Mouse (Mus musculus) CH12.LX (cell line): ENCODE results near the gene Timm17a. TPM values are rescaled to one million over a fixed set of nuclear protein-coding genes. Genes with fewer than 3 reads are reported as not detected.
A peak's percentile ranks its signal among the peaks of the same experiment; 100 is the strongest.

Experiments used
- DNase-seq: peaks from one replicate; pipeline ENCODE4 v3.0.0-alpha.2; 2013; ENCODE audit errors: extremely low read depth
- H3K27ac ChIP-seq: 2 replicates; pipeline ENCODE4 v1.5.1; 2012; ENCODE audit warnings: low read depth, mild to moderate bottlenecking, control low read depth, moderate library complexity; ENCODE audit not compliant: insufficient read depth
- H3K27me3 ChIP-seq: replicated peaks from 2 replicates; pipeline ENCODE3; 2012; ENCODE audit warnings: inconsistent platforms
- H3K36me3 ChIP-seq, 2 experiments: replicated peaks in 1 of 2; 2 replicates each; pipeline versions ENCODE3 to v1.6.1; 2012; ENCODE audit warnings: inconsistent platforms in 1 of 2, low read length in 1 of 2, mild to moderate bottlenecking in 1 of 2, mixed read lengths in 1 of 2, moderate library complexity in 1 of 2; ENCODE audit not compliant: control insufficient read depth in 1 of 2, insufficient read depth in 1 of 2
- H3K4me1 ChIP-seq, 2 experiments: 2 replicates each; pipeline ENCODE4 v1.6.1; 2012; ENCODE audit warnings: inconsistent platforms in 1 of 2, moderate library complexity in 1 of 2; ENCODE audit not compliant: insufficient read depth in 2 of 2, control insufficient read depth in 1 of 2
- H3K4me2 ChIP-seq: 2 replicates; pipeline ENCODE4 v1.6.1; 2012; ENCODE audit warnings: low read depth, mild to moderate bottlenecking, control low read depth; ENCODE audit not compliant: poor library complexity, insufficient read depth, severe bottlenecking
- H3K4me3 ChIP-seq, 3 experiments: fragments of 150-350 bp in 1 of 3; sonication (generic) in 1 of 3; replicated peaks in 1 of 3; 2 replicates each; pipeline versions ENCODE3 to v1.5.1; 2011 to 2012; ENCODE audit warnings: low read depth in 2 of 3, low read length in 2 of 3, mild to moderate bottlenecking in 2 of 3, moderate library complexity in 2 of 3, control low read depth in 1 of 3, improper control_type of control experiment in 1 of 3, inconsistent platforms in 1 of 3, mixed read lengths in 1 of 3; ENCODE audit not compliant: poor library complexity in 1 of 3
- H3K79me2 ChIP-seq: replicated peaks from 2 replicates; pipeline ENCODE4 v1.6.1; 2012; ENCODE audit warnings: mild to moderate bottlenecking, moderate library complexity; ENCODE audit not compliant: control insufficient read depth, poor library complexity, insufficient read depth, severe bottlenecking; ENCODE audit errors: extremely low read depth
- H3K9ac ChIP-seq: 2 replicates; pipeline ENCODE4 v1.6.1; 2012; ENCODE audit warnings: low read depth, mild to moderate bottlenecking, control low read depth, moderate library complexity; ENCODE audit not compliant: insufficient read depth
- H3K9me3 ChIP-seq: replicated peaks from 2 replicates; pipeline ENCODE3; 2012; ENCODE audit warnings: low read length, inconsistent platforms, mixed read lengths
- BHLHE40 ChIP-seq: IDR thresholded peaks from 2 replicates; pipeline ENCODE4 v1.6.1; 2011; ENCODE audit warnings: mild to moderate bottlenecking, low read depth, low read length, improper control_type of control experiment
- CHD2 ChIP-seq: IDR thresholded peaks from 2 replicates; pipeline ENCODE4 v1.6.1; 2011; ENCODE audit warnings: low read length, improper control_type of control experiment
- ELF1 ChIP-seq: IDR thresholded peaks from 2 replicates; pipeline ENCODE4 v1.6.1; 2014; ENCODE audit warnings: low read depth, mild to moderate bottlenecking, inconsistent platforms, low read length, improper control_type of control experiment
- EP300 ChIP-seq: IDR thresholded peaks from 2 replicates; pipeline ENCODE4 v1.6.1; 2011; ENCODE audit warnings: low read length, improper control_type of control experiment
- GABPA ChIP-seq: IDR thresholded peaks from 2 replicates; pipeline ENCODE4 v1.6.1; 2012; ENCODE audit warnings: low read depth, low read length, improper control_type of control experiment, inconsistent platforms; ENCODE audit not compliant: insufficient replicate concordance
- HCFC1 ChIP-seq: IDR thresholded peaks from 2 replicates; pipeline ENCODE4 v1.6.1; 2012; ENCODE audit warnings: low read depth, mild to moderate bottlenecking, inconsistent platforms, low read length, improper control_type of control experiment
- IRF4 ChIP-seq: IDR thresholded peaks from 2 replicates; pipeline ENCODE4 v1.6.1; 2014; ENCODE audit warnings: low read depth, mild to moderate bottlenecking, inconsistent platforms, low read length, improper control_type of control experiment
- JUN ChIP-seq: IDR thresholded peaks from 2 replicates; pipeline ENCODE4 v1.6.1; 2011; ENCODE audit warnings: low read depth, mild to moderate bottlenecking, low read length, improper control_type of control experiment, moderate library complexity; ENCODE audit not compliant: insufficient read depth
- KAT2A ChIP-seq: IDR thresholded peaks from 2 replicates; pipeline ENCODE4 v1.6.1; 2012; ENCODE audit warnings: low read length, improper control_type of control experiment, inconsistent platforms; ENCODE audit not compliant: insufficient replicate concordance
- MAFK ChIP-seq: IDR thresholded peaks from 2 replicates; pipeline ENCODE4 v1.6.1; 2011; ENCODE audit warnings: low read length, improper control_type of control experiment; ENCODE audit not compliant: insufficient replicate concordance
- MAX ChIP-seq: IDR thresholded peaks from 2 replicates; pipeline ENCODE4 v1.6.1; 2011; ENCODE audit warnings: low read length, improper control_type of control experiment
- MAZ ChIP-seq: IDR thresholded peaks from 2 replicates; pipeline ENCODE4 v1.6.1; 2012; ENCODE audit warnings: low read depth, mild to moderate bottlenecking, inconsistent platforms, low read length, improper control_type of control experiment, moderate library complexity
- MXI1 ChIP-seq: IDR thresholded peaks from 2 replicates; pipeline ENCODE4 v1.6.1; 2011; ENCODE audit warnings: mild to moderate bottlenecking, low read depth, low read length, improper control_type of control experiment
- NELFE ChIP-seq: IDR thresholded peaks from 2 replicates; pipeline ENCODE4 v1.6.1; 2011; ENCODE audit warnings: low read depth, low read length, improper control_type of control experiment
- POLR2A ChIP-seq: IDR thresholded peaks from 2 replicates; pipeline ENCODE4 v1.6.1; 2011; ENCODE audit warnings: low read depth, mild to moderate bottlenecking, improper control_type of control experiment, low read length
- POLR2AphosphoS2 ChIP-seq: IDR thresholded peaks from 2 replicates; pipeline ENCODE4 v1.6.1; 2011; ENCODE audit warnings: low read depth, low read length, improper control_type of control experiment
- RAD21 ChIP-seq: IDR thresholded peaks from 2 replicates; pipeline ENCODE4 v1.6.1; 2011; ENCODE audit warnings: low read depth, mild to moderate bottlenecking, low read length, improper control_type of control experiment, moderate library complexity
- RCOR1 ChIP-seq: conservative IDR thresholded peaks from 2 replicates; pipeline ENCODE4 v1.6.1; 2012; ENCODE audit warnings: low read depth, mild to moderate bottlenecking, inconsistent platforms, low read length, improper control_type of control experiment
- SIN3A ChIP-seq: IDR thresholded peaks from 2 replicates; pipeline ENCODE4 v1.6.1; 2012; ENCODE audit warnings: low read length, improper control_type of control experiment, inconsistent platforms
- TBP ChIP-seq: conservative IDR thresholded peaks from 2 replicates; pipeline ENCODE4 v1.6.1; 2011; ENCODE audit warnings: low read depth, low read length, improper control_type of control experiment
- UBTF ChIP-seq: IDR thresholded peaks from 2 replicates; pipeline ENCODE4 v1.6.1; 2012; ENCODE audit warnings: low read depth, mild to moderate bottlenecking, inconsistent platforms, low read length, improper control_type of control experiment, moderate library complexity
- USF2 ChIP-seq: conservative IDR thresholded peaks from 2 replicates; pipeline ENCODE4 v1.6.1; 2011; ENCODE audit warnings: low read depth, low read length, improper control_type of control experiment
- ZC3H11A ChIP-seq: IDR thresholded peaks from 2 replicates; pipeline ENCODE4 v1.6.1; 2012; ENCODE audit warnings: low read depth, mild to moderate bottlenecking, inconsistent platforms, low read length, improper control_type of control experiment
- ZKSCAN1 ChIP-seq: IDR thresholded peaks from 2 replicates; pipeline ENCODE4 v1.6.1; 2012; ENCODE audit warnings: low read depth, inconsistent platforms, low read length, improper control_type of control experiment, borderline replicate concordance
- ZMIZ1 ChIP-seq: IDR thresholded peaks from 2 replicates; pipeline ENCODE4 v1.6.1; 2012; ENCODE audit warnings: low read depth, mild to moderate bottlenecking, inconsistent platforms, low read length, improper control_type of control experiment
- ZNF384 ChIP-seq: IDR thresholded peaks from 2 replicates; pipeline ENCODE4 v1.6.1; 2012; ENCODE audit warnings: low read depth, low read length, improper control_type of control experiment, inconsistent platforms
- dilution Hi-C: fragments of 300-500 bp; cut with MboI; formaldehyde crosslinking; loops from 2 replicates; pipeline ENCODE4 v1.14.3; 2020; ENCODE audit warnings: low sequenced_read_pairs; ENCODE audit not compliant: extremely low pct_unique_long_range_greater_than_20kb, extremely low pct_ligation_motif_present
- in situ Hi-C: fragments of 300-500 bp; cut with MboI; formaldehyde crosslinking; loops from 3 replicates; pipeline ENCODE4 v1.14.3; 2019; ENCODE audit warnings: low sequenced_read_pairs, low pct_ligation_motif_present, low pct_unique_long_range_greater_than_20kb, mixed read lengths
- polyA plus RNA-seq: library from polyadenylated mRNA; unstranded; fragments of >175 nt; gene quantifications from 2 replicates; pipeline ENCODE4 v1.2.1, GENCODE M21; 2012; ENCODE audit warnings: low read depth; ENCODE audit not compliant: insufficient read length
- total RNA-seq, 2 experiments: library from RNA; depleted of rRNA; stranded (reverse); fragments of 300-350 nt in 1 of 2; fragments of >200 nt in 1 of 2; gene quantifications; 2 replicates each; pipeline ENCODE4 v1.2.3; 2012 to 2014

The Timm17a gene
- total and polyA plus RNA-seq, 3 experiments: 126 to 341 (median 238) TPM

DNA sequence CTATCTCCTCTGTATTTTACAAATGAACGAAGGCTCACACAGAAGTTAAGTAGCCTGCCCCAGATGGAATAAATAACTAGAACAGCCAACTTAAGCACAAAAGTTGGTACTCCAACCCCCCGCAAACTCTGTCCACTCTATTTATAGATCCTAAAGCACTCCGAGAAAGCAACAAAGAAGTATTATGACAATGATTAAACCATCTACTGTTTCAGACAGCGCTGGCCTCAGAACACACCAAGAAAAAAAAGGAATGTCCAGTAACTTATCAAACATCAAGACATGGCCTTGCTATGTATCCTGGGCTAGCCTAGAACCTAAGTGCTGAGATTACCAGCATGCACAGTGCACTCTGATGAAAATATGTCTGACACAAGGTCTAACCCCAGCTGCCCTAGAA, 1.4 kb downstream of the Timm17a start:
- Histone ChIP-seq H3K79me2 (peaks cover 58% of the 10 kb centered on the region), H3K27me3 (peaks cover 4% of the 10 kb centered on the region), H3K9me3 (no peaks in the 10 kb centered on the region), H3K9ac (peak overlapping the region; percentile 84), H3K4me2 (peak overlapping the region; percentile 60), H3K4me3 (peak overlapping the region; percentile 91 to 96 (median 94)), H3K4me1 (peaks cover 6 to 24% of the 10 kb centered on the region in 2 experiments), H3K27ac (no peak overlapping the region), H3K36me3 (peaks cover 15 to 38% of the 10 kb centered on the region in 2 experiments)
- DNase-seq: no peak
- dilution Hi-C loops (no loop called here), in situ Hi-C loops (loop anchor here (5.0 kb wide), 1 partner anchor 35 kb away; no protein-coding TSS in a partner anchor)
- TF ChIP-seq MAFK: no peak
- no peak for TF ChIP-seq CHD2
- no peak for TF ChIP-seq JUN
- TF ChIP-seq UBTF: no peak
- no peak for TF ChIP-seq RAD21
- TF ChIP-seq MAX: no peak
- TF ChIP-seq RCOR1: no peak
- TF ChIP-seq NELFE: no peak
- TF ChIP-seq POLR2AphosphoS2: no peak
- TF ChIP-seq MAZ: no peak
- TF ChIP-seq HCFC1: no peak
- no peak for TF ChIP-seq ZMIZ1
- TF ChIP-seq KAT2A: no peak
- TF ChIP-seq GABPA: no peak

DNA sequence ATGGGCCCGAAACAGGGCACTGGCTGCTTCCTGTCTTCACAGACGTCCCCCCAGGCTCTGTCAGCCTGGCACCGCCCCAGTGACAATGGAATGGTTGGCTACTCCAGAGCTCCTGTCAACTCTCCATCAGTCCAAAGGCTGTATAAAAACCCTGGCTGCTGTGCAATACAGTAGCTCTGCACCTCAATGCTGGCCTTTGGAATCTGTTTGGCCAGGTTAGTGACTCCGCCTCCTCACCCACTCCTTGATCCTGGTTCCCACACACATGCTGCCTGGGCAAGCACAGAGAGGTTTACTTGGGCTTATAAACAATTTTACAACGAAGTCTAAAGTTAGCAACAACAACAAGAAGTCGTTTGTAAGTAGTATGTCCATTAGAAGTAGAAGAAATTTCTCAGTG, 2.2 kb downstream of the Timm17a start:
- H3K4me2 ChIP-seq: no peak overlapping the region
- DNase-seq: no peak
- dilution Hi-C loops: no loop called here

More for the DNA sequence above, 2.2 kb downstream of the Timm17a start:
- TF ChIP-seq EP300 (no peak), MXI1 (no peak), POLR2A (no peak), USF2 (no peak), IRF4 (no peak), BHLHE40 (no peak), ZKSCAN1 (no peak), TBP (no peak), ZNF384 (no peak), ELF1 (no peak), MAFK (no peak), KAT2A (no peak), SIN3A (no peak), ZC3H11A (no peak)
- Histone ChIP-seq H3K79me2 (peaks cover 63% of the 10 kb centered on the region), H3K27ac (no peak overlapping the region), H3K27me3 (peaks cover under 1% of the 10 kb centered on the region), H3K4me1 (peaks cover 6 to 24% of the 10 kb centered on the region in 2 experiments), H3K36me3 (peaks cover 20 to 44% of the 10 kb centered on the region in 2 experiments), H3K4me3 (no peak overlapping the region), H3K9ac (peak overlapping the region; percentile 8; the same call in 1 of the 2 replicates), H3K9me3 (no peaks in the 10 kb centered on the region)
- in situ Hi-C loops: loop anchor here (5.0 kb wide), 1 partner anchor 34 kb away; no protein-coding TSS in a partner anchor
